Mouse (Mus musculus): ENCODE measurements at regions not wholly inside any gene's neighbourhood (a gene's known extent, or its start where the extent isn't known, plus 50 kb on each side); places are given as distances from the start of the nearest gene placed in this dataset.

DNA sequence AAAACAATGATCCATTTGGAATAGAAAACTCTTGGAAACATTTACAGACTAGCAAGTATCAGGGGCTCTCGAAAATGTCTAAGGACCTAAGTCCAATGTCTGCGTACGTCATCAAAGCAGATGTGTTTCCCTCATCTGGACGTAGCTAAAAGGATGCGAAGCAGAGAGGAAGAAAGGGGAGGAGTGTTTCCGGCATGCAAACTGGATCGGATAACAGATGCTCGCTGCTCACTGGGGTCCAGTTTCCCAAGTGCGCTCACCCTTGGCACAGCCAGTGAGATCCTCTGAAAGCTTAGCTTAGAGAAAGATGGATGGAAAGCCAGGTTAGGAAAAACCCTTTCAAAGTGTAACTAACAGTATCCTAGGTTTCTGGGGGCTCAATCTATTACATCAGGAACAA lies 198.7 kb downstream of the Epha4 start:
- TF ChIP-seq CTCF (IDR thresholded peaks at IDR 0.05; ENCODE audit: control insufficient read depth, insufficient read depth, insufficient read length) (no peak), CEBPB (IDR thresholded peaks at IDR 0.05; ENCODE audit: low read depth) (no peak), MYOG (IDR thresholded peaks at IDR 0.05; ENCODE audit: control insufficient read depth, extremely low read depth, insufficient read length) (no peak), USF1 (IDR thresholded peaks at IDR 0.05; ENCODE audit: low read depth) (no peak), MAX (IDR thresholded peaks at IDR 0.05) (no peak), MYOD1 (IDR thresholded peaks at IDR 0.05; ENCODE audit: control insufficient read depth, insufficient read length, low read depth) (no peak), FOSL1 (IDR thresholded peaks at IDR 0.05; ENCODE audit: insufficient read depth, low read length, poor library complexity, severe bottlenecking) (no peak)

Data from C2C12 (cell line).